Mouse (Mus musculus): ENCODE measurements around the gene Il20ra.

The Il20ra gene

GRCm38 (mm10) chr10:19765459-19765858, 53.1 kb downstream of the Il20ra start:
- DNase-seq (ENCODE audit: low spot score) = no peak

- DNase-seq (ENCODE audit: low spot score) = no peak
Observed at GRCm38 (mm10) chr10:19779092-19779491, 66.7 kb downstream of the Il20ra start.

- no peak for DNase-seq (ENCODE audit: low spot score)
Observed at GRCm38 (mm10) chr10:19781365-19781764, 69.0 kb downstream of the Il20ra start.

- peak; percentile 78 for DNase-seq (ENCODE audit: low spot score)
Observed at GRCm38 (mm10) chr10:19794996-19795395, 82.6 kb downstream of the Il20ra start.

GRCm38 (mm10) chr10:19802958-19803357, 90.6 kb downstream of the Il20ra start:
- no peak for DNase-seq (ENCODE audit: low spot score)

- DNase-seq (ENCODE audit: low spot score) = no peak
Observed at GRCm38 (mm10) chr10:19804763-19805162, 92.4 kb downstream of the Il20ra start.
